Mouse (Mus musculus) kidney, embryonic 15.5 days (tissue): ENCODE results near the gene Kif22. TPM values are rescaled to one million over a fixed set of nuclear protein-coding genes. Genes with fewer than 3 reads are reported as not detected.

Source experiments
- ATAC-seq: fragments of 200-750 bp; cut with Nextera tagmentation; replicated peaks from 2 replicates; pipeline ENCODE4 v1.8.0; 2017; ENCODE audit warnings: moderate TSS enrichment; ENCODE audit not compliant: low FRiP score
- H3K27ac ChIP-seq: fragments of 300-500 bp; sonication (generic); 2 replicates; pipeline ENCODE4 v1.5.1; 2015; ENCODE audit warnings: mild to moderate bottlenecking, inconsistent platforms
- H3K27me3 ChIP-seq: fragments of 300-500 bp; sonication (generic); 2 replicates; pipeline ENCODE4 v1.6.1; 2015; ENCODE audit warnings: inconsistent platforms
- H3K36me3 ChIP-seq: fragments of 300-500 bp; sonication (generic); 2 replicates; pipeline ENCODE4 v1.6.1; 2015; ENCODE audit warnings: inconsistent platforms
- H3K4me1 ChIP-seq: fragments of 300-500 bp; sonication (generic); 2 replicates; pipeline ENCODE4 v1.6.1; 2015; ENCODE audit warnings: inconsistent platforms
- H3K4me2 ChIP-seq: fragments of 300-500 bp; sonication (generic); 2 replicates; pipeline ENCODE4 v1.6.1; 2015; ENCODE audit warnings: moderate library complexity, mild to moderate bottlenecking, inconsistent platforms
- H3K4me3 ChIP-seq: fragments of 300-500 bp; sonication (generic); replicated peaks from 2 replicates; pipeline ENCODE4 v1.5.1; 2015; ENCODE audit warnings: mild to moderate bottlenecking, inconsistent platforms
- H3K9ac ChIP-seq: fragments of 300-500 bp; sonication (generic); 2 replicates; pipeline ENCODE4 v1.6.1; 2015; ENCODE audit warnings: mild to moderate bottlenecking, inconsistent platforms
- H3K9me3 ChIP-seq: fragments of 300-500 bp; sonication (generic); replicated peaks from 2 replicates; pipeline ENCODE4 v1.6.1; 2016; ENCODE audit warnings: inconsistent platforms
- WGBS: fragments of 180-500 bp; shearing (Covaris S2); methylation state at CpG from one replicate; pipeline ENCODE4 v1.1.7; 2015; ENCODE audit warnings: mixed read lengths; 5-methylcytosine and 5-hydroxymethylcytosine counted together
- polyA plus RNA-seq: library from polyadenylated mRNA; unstranded; fragments of >200 nt; fragmentation: Nextera tagmentation; extraction: Ambion mirVana; gene quantifications from 2 replicates; pipeline ENCODE4 v1.2.1, GENCODE M21; 2015

Kif22 gene
- polyA plus RNA-seq, 1 experiment from 2014 or later, result 141 TPM

- under 1% methylated on average over 46 of the region's 63 CpGs for WGBS
- Histone ChIP-seq H3K4me3 (peak within 1 kb of the TSS; percentile 77), H3K27me3 (no peaks in the 10 kb centered on the region), H3K27ac (peak within 1 kb of the TSS; percentile 99), H3K36me3 (peaks cover 68% of the 10 kb centered on the region), H3K9me3 (no peaks in the 10 kb centered on the region), H3K4me1 (peaks cover 42% of the 10 kb centered on the region), H3K9ac (peak within 1 kb of the TSS; percentile 97), H3K4me2 (peak within 1 kb of the TSS; percentile 92)
- ATAC-seq, result peak; percentile 92
Measured at GRCm38 (mm10) chr7:127026984-127027726, 15.1 kb downstream of the Kif22 start, which contains the start of gene Maz. TSS of gene Maz (minus strand) at chr7:127027037.

- peaks cover 67% of the 10 kb centered on the region for H3K36me3 ChIP-seq
- WGBS, result no CpG with 5 or more reads among the region's 48 CpGs
Measured at GRCm38 (mm10) chr7:127026616-127026983, 15.7 kb downstream of the Kif22 start.

GRCm38 (mm10) chr7:127026161-127026600 lies 16.1 kb downstream of the Kif22 start:
- Histone ChIP-seq H3K4me1 (peaks cover 52% of the 10 kb centered on the region), H3K36me3 (peaks cover 65% of the 10 kb centered on the region), H3K4me3 (peak overlapping the region; percentile 77), H3K9me3 (no peaks in the 10 kb centered on the region), H3K4me2 (peak overlapping the region; percentile 92), H3K27ac (peak overlapping the region; percentile 99), H3K9ac (peak overlapping the region; percentile 97), H3K27me3 (no peaks in the 10 kb centered on the region)
- WGBS, result 1% methylated on average over 14 of the region's 48 CpGs
- peak; percentile 44 for ATAC-seq

More at GRCm38 (mm10) chr7:127026616-127026983, 15.7 kb downstream of the Kif22 start:
- H3K4me1 ChIP-seq, result peaks cover 47% of the 10 kb centered on the region
- peak overlapping the region; percentile 99 for H3K27ac ChIP-seq
- H3K9ac ChIP-seq, result peak overlapping the region; percentile 97
- H3K4me2 ChIP-seq, result peak overlapping the region; percentile 92
- H3K4me3 ChIP-seq, result peak overlapping the region; percentile 77
- no peak for ATAC-seq
- H3K9me3 ChIP-seq, result no peaks in the 10 kb centered on the region
- H3K27me3 ChIP-seq, result no peaks in the 10 kb centered on the region

GRCm38 (mm10) chr7:127025556-127026160 lies 16.6 kb downstream of the Kif22 start:
- Histone ChIP-seq H3K4me1 (peaks cover 57% of the 10 kb centered on the region), H3K9ac (peak overlapping the region; percentile 97), H3K9me3 (no peaks in the 10 kb centered on the region), H3K36me3 (peaks cover 60% of the 10 kb centered on the region), H3K27me3 (no peaks in the 10 kb centered on the region), H3K27ac (peak overlapping the region; percentile 99), H3K4me2 (peak overlapping the region; percentile 92), H3K4me3 (peak overlapping the region; percentile 77)
- under 1% methylated on average over 59 of the region's 65 CpGs for WGBS
- ATAC-seq, result no peak; the same call in 1 of the 2 replicates

GRCm38 (mm10) chr7:127024755-127025555 lies 17.3 kb downstream of the Kif22 start:
- Histone ChIP-seq H3K36me3 (peaks cover 53% of the 10 kb centered on the region), H3K4me1 (peaks cover 64% of the 10 kb centered on the region)
- peak; percentile 20 for ATAC-seq

GRCm38 (mm10) chr7:127023896-127024690 lies 18.2 kb downstream of the Kif22 start:
- Histone ChIP-seq H3K4me2 (peak overlapping the region; percentile 92), H3K4me1 (peaks cover 73% of the 10 kb centered on the region), H3K36me3 (peaks cover 44% of the 10 kb centered on the region), H3K27ac (peak overlapping the region; percentile 99), H3K27me3 (no peaks in the 10 kb centered on the region), H3K9ac (peak overlapping the region; percentile 97), H3K4me3 (peak overlapping the region; percentile 77), H3K9me3 (no peaks in the 10 kb centered on the region)
- WGBS, result 22% methylated on average over 19 of the region's 19 CpGs
- ATAC-seq, result no peak

More at GRCm38 (mm10) chr7:127024755-127025555, 17.3 kb downstream of the Kif22 start:
- H3K9ac ChIP-seq, result peak overlapping the region; percentile 97
- H3K27ac ChIP-seq, result peak overlapping the region; percentile 99
- WGBS, result under 1% methylated on average over 30 of the region's 30 CpGs
- H3K4me3 ChIP-seq, result peak overlapping the region; percentile 77
- no peaks in the 10 kb centered on the region for H3K9me3 ChIP-seq
- no peaks in the 10 kb centered on the region for H3K27me3 ChIP-seq
- peak overlapping the region; percentile 92 for H3K4me2 ChIP-seq

GRCm38 (mm10) chr7:127023272-127023691 lies 19.0 kb downstream of the Kif22 start:
- H3K4me2 ChIP-seq, result peak overlapping the region; percentile 92
- peaks cover 36% of the 10 kb centered on the region for H3K36me3 ChIP-seq
- ATAC-seq, result no peak
- no peaks in the 10 kb centered on the region for H3K9me3 ChIP-seq
- H3K4me3 ChIP-seq, result peak overlapping the region; percentile 77
- H3K4me1 ChIP-seq, result peaks cover 75% of the 10 kb centered on the region
- H3K9ac ChIP-seq, result peak overlapping the region; percentile 97
- no peaks in the 10 kb centered on the region for H3K27me3 ChIP-seq
- H3K27ac ChIP-seq, result peak overlapping the region; percentile 99
- WGBS, result 77% methylated on average over 13 of the region's 13 CpGs

- Histone ChIP-seq H3K9me3 (no peaks in the 10 kb centered on the region), H3K4me2 (peak overlapping the region; percentile 92), H3K27me3 (no peaks in the 10 kb centered on the region), H3K4me1 (peaks cover 75% of the 10 kb centered on the region), H3K4me3 (peak overlapping the region; percentile 77; the same call in 1 of the 2 replicates), H3K27ac (peak overlapping the region; percentile 99), H3K9ac (peak overlapping the region; percentile 97; the same call in 1 of the 2 replicates), H3K36me3 (peaks cover 32% of the 10 kb centered on the region)
- WGBS, result 77% methylated on average over 7 of the region's 7 CpGs
- ATAC-seq, result no peak
Measured at GRCm38 (mm10) chr7:127022528-127023271, 19.6 kb downstream of the Kif22 start.

- Histone ChIP-seq H3K27ac (peak overlapping the region; percentile 99), H3K9ac (peak overlapping the region; percentile 62), H3K9me3 (no peaks in the 10 kb centered on the region), H3K27me3 (no peaks in the 10 kb centered on the region), H3K4me3 (peak overlapping the region; percentile 54), H3K4me1 (peaks cover 75% of the 10 kb centered on the region), H3K36me3 (peaks cover 32% of the 10 kb centered on the region), H3K4me2 (peak overlapping the region; percentile 92)
- 49% methylated on average over 5 of the region's 5 CpGs for WGBS
- no peak for ATAC-seq
Measured at GRCm38 (mm10) chr7:127021563-127022527, 20.4 kb downstream of the Kif22 start.
